Mouse (Mus musculus) midbrain, embryonic 15.5 days (tissue): Measurements from ENCODE around the gene B3galt5. TPM values are rescaled to one million over a fixed set of nuclear protein-coding genes. Genes with fewer than 3 reads are reported as not detected.

Experiments
- ATAC-seq: fragments of 200-750 bp; cut with Nextera tagmentation; replicated peaks from 2 replicates; pipeline ENCODE4 v1.8.0; 2017; ENCODE audit warnings: moderate TSS enrichment
- H3K27ac ChIP-seq: fragments of 300-500 bp; sonication (generic); 2 replicates; pipeline ENCODE4 v1.5.1; 2015; ENCODE audit warnings: mild to moderate bottlenecking, inconsistent platforms
- H3K27me3 ChIP-seq: fragments of 300-500 bp; sonication (generic); replicated peaks from 2 replicates; pipeline ENCODE4 v1.6.1; 2015; ENCODE audit warnings: inconsistent platforms
- H3K36me3 ChIP-seq: fragments of 300-500 bp; sonication (generic); replicated peaks from 2 replicates; pipeline ENCODE4 v1.6.1; 2015; ENCODE audit warnings: inconsistent platforms
- H3K4me1 ChIP-seq: fragments of 300-500 bp; sonication (generic); 2 replicates; pipeline ENCODE4 v1.6.1; 2015; ENCODE audit warnings: inconsistent platforms
- H3K4me2 ChIP-seq: fragments of 300-500 bp; sonication (generic); 2 replicates; pipeline ENCODE4 v1.6.1; 2015; ENCODE audit warnings: inconsistent platforms, mild to moderate bottlenecking, moderate library complexity
- H3K4me3 ChIP-seq: fragments of 300-500 bp; sonication (generic); 2 replicates; pipeline ENCODE4 v1.5.1; 2015; ENCODE audit warnings: mild to moderate bottlenecking, inconsistent platforms
- H3K9ac ChIP-seq: fragments of 300-500 bp; sonication (generic); 2 replicates; pipeline ENCODE4 v1.6.1; 2015; ENCODE audit warnings: mild to moderate bottlenecking, inconsistent platforms
- H3K9me3 ChIP-seq: fragments of 300-500 bp; sonication (generic); 2 replicates; pipeline ENCODE4 v1.6.1; 2016; ENCODE audit warnings: inconsistent platforms
- WGBS: fragments of 180-500 bp; shearing (Covaris S2); methylation state at CpG from one replicate; pipeline ENCODE4 v1.1.7; 2015; ENCODE audit warnings: mixed read lengths; 5-methylcytosine and 5-hydroxymethylcytosine counted together
- polyA plus RNA-seq: library from polyadenylated mRNA; unstranded; fragments of >200 nt; fragmentation: Nextera tagmentation; extraction: Ambion mirVana; gene quantifications from 2 replicates; pipeline ENCODE4 v1.2.1, GENCODE M21; 2015

The B3galt5 gene
- polyA plus RNA-seq = 3.1 and 3.4 TPM in 2 replicates

DNA sequence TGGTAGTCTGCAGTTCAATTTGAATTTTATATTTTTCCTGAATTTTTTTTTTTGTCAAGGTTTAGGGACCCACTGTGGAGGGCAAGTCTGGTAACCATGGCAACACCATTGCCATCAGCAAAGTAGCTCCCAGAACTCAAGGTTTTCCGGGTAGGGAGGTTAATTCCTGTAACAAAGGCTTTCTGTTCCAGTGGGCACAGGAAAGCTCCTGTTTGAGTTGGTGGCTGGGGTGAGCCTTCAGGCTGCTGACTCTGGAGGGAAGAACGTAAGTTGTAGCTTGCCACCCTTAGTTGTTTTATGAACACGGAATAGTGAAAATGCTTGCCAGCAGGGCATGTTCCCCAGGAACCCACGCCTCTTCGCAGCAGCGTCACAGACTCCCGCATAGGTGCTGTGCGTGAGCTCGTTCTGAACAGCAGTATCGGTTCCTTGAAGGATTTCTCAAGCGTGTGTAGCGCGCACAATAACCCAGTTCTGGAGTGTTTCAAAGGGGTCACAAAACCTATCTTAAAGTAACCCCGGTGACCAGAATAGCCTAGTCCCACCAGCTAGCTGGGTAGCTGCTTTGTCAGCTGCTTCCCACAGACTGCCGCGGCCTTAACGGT, at the start of gene B3galt5:
Gene B3galt5 (plus strand): TSS at position 436 of the 605 bp plus-strand sequence.
- Histone ChIP-seq H3K4me1 (peaks cover 10% of the 10 kb centered on the region; the same call in 1 of the 2 replicates), H3K27me3 (no peaks in the 10 kb centered on the region), H3K4me2 (peak within 1 kb of the TSS; percentile 22; the same call in 1 of the 2 replicates), H3K4me3 (no peak within 1 kb of the TSS), H3K27ac (peak within 1 kb of the TSS; percentile 69), H3K36me3 (no peaks in the 10 kb centered on the region), H3K9ac (peak within 1 kb of the TSS; percentile 5; the same call in 1 of the 2 replicates), H3K9me3 (no peaks in the 10 kb centered on the region)
- WGBS = 54% methylated on average over 17 of the region's 17 CpGs
- ATAC-seq = peak; percentile 58

DNA sequence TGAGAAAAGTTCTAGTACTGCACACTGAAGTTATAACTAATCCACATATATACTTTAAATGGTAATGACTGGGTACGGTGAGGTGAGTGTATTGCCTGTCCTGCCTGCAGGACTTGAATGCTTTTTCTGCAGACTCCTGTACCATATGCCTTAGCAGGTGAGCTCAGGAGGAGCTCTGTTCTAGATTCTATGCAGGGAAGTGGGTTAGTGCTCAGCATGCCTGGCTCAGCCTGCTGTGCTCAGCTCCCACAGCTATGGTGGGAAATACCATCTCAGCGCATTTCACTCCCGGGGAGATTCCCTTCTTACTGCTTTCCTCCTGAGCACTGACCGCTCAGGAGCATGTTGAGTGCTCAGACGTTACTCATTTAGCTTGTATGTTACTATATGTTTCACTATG, 48.0 kb upstream of the B3galt5 start:
- no peak overlapping the region for H3K9ac ChIP-seq
- H3K36me3 ChIP-seq = no peaks in the 10 kb centered on the region
- no peak overlapping the region for H3K4me2 ChIP-seq
- peaks cover 11% of the 10 kb centered on the region for H3K4me1 ChIP-seq
- H3K27ac ChIP-seq = no peak overlapping the region
- H3K4me3 ChIP-seq = no peak overlapping the region
- no peak for ATAC-seq
- no peaks in the 10 kb centered on the region for H3K9me3 ChIP-seq
- H3K27me3 ChIP-seq = no peaks in the 10 kb centered on the region
- 88% methylated on average over 5 of the region's 5 CpGs for WGBS

DNA sequence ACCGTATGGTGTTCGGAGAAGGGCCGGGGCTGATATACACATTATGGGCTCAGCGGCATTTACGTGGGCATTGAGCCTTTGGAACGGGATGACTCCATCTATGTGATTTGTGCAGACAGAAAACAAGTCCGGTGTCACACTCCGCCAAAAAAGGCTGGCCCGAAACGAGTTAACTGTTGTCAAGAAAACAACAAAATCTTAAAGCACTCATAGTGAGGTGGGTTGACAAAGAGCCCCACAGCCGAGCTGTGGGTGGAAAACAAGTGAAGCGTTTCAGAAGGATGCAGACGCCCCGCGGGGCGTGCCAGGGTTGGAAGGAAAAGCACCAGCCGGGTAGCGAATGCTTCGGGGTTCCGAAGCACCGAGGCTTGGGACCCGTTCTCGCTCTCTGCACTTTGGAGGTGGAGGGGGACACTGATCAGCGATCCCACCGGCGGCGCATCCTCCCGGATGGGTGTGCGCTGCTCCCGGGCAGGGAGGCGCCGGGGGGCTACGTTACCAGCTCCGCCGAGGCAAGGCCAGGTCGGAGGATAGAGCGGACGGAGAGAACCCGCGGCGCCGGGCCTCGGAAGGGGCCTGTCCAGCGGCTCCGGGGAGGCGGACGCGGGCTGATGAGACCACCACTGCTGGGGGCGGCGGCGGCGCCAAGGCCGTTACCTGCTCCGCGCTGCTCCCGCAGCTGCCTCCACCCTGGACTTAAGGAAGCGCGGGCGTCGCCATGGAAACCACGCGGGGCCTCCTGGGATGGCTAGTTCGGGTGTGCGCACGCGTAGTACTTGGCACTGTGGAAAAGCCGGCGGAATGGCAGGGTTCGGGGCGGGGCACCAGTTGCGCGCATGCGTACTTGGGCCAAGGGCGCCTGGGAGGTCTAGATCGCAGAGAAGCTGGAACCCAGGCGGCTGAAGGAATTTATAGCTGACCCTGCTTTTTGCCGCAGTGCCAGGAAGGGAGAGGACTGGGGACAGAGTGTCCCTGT, 43.8 kb upstream of the B3galt5 start, which contains the start of gene Lca5l:
Gene Lca5l (minus strand): TSS at position 741 of the 976 bp plus-strand sequence.
- Histone ChIP-seq H3K27ac (peak within 1 kb of the TSS; percentile 86), H3K4me3 (peak within 1 kb of the TSS; percentile 82), H3K9me3 (no peaks in the 10 kb centered on the region), H3K27me3 (no peaks in the 10 kb centered on the region), H3K4me1 (peaks cover 12% of the 10 kb centered on the region), H3K9ac (peak within 1 kb of the TSS; percentile 88), H3K36me3 (no peaks in the 10 kb centered on the region), H3K4me2 (peak within 1 kb of the TSS; percentile 67)
- WGBS = under 1% methylated on average over 77 of the region's 77 CpGs
- peak; percentile 99 for ATAC-seq

DNA sequence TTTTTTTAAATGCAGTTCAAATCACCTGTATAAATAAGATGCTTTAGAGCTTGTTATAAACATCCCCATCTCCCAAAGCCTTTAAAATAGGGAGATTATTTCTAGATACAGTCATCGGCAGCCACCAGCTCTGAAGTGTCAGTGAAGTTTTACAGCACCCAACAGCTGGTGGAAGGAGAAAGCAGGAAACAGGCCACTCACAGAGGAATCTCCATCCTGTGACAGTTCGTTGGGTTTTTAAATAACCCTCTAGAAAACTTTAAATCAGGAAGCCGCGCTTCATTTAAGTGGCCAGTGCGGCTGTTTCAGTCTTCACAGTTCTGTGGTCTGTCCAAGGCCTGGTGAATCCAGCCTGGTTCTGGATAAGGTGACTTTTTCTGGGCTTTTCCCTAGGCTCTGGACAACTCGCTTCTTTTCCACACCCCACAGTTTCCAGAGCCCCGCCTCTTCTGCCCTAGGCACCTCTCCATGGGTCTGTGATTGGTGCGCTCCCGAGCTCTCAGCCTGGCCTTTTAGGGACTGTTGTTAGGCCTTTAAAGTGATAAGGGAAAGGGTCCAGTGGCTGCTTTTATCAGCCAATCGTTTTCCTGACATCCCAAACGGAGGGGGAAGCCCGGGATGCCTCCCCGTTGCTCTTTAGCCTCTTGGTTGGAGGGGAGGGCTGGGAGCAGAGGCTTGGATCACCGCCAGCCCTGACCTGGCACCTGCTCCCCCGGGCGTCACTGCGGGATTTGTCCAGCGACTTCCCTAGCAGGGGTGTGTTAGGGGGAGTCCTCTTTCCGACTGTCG, 35.5 kb upstream of the B3galt5 start, which contains the start of gene Sh3bgr:
Gene Sh3bgr (plus strand): TSS at position 538 of the 789 bp plus-strand sequence.
- ATAC-seq = 0 out of 2 replicates have a peak, but pooled peaks have one; percentile 63
- 10% methylated on average over 20 of the region's 20 CpGs for WGBS

DNA sequence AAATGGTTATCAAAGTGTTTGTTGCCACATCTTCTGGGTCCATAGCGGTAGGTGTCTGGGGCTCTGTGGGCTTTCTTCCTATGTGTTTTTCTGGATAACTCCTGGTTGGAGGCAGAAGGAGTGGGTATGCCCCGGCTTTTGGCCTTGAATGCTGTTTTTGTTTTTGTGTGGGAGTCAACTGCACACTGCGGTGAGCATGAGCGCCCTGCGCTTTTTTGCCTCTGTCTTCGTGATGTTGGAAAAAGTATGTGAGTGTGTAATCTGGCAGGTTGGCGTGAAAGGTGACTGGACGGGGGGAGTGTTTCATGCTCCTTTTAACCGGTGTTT, 34.9 kb upstream of the B3galt5 start:
- no peak for ATAC-seq
- 34% methylated on average over 9 of the region's 9 CpGs for WGBS
- Histone ChIP-seq H3K4me3 (peak overlapping the region; percentile 24), H3K9ac (no peak overlapping the region), H3K27me3 (no peaks in the 10 kb centered on the region), H3K9me3 (no peaks in the 10 kb centered on the region), H3K4me2 (peak overlapping the region; percentile 50), H3K36me3 (no peaks in the 10 kb centered on the region), H3K4me1 (peaks cover 7% of the 10 kb centered on the region), H3K27ac (no peak overlapping the region)

More for the DNA sequence above, 35.5 kb upstream of the B3galt5 start, which contains the start of gene Sh3bgr:
- H3K4me3 ChIP-seq = peak within 1 kb of the TSS; percentile 24
- H3K36me3 ChIP-seq = no peaks in the 10 kb centered on the region
- H3K9me3 ChIP-seq = no peaks in the 10 kb centered on the region
- H3K4me2 ChIP-seq = peak within 1 kb of the TSS; percentile 50
- H3K27ac ChIP-seq = no peak within 1 kb of the TSS
- peaks cover 7% of the 10 kb centered on the region for H3K4me1 ChIP-seq
- H3K27me3 ChIP-seq = no peaks in the 10 kb centered on the region
- no peak within 1 kb of the TSS for H3K9ac ChIP-seq

DNA sequence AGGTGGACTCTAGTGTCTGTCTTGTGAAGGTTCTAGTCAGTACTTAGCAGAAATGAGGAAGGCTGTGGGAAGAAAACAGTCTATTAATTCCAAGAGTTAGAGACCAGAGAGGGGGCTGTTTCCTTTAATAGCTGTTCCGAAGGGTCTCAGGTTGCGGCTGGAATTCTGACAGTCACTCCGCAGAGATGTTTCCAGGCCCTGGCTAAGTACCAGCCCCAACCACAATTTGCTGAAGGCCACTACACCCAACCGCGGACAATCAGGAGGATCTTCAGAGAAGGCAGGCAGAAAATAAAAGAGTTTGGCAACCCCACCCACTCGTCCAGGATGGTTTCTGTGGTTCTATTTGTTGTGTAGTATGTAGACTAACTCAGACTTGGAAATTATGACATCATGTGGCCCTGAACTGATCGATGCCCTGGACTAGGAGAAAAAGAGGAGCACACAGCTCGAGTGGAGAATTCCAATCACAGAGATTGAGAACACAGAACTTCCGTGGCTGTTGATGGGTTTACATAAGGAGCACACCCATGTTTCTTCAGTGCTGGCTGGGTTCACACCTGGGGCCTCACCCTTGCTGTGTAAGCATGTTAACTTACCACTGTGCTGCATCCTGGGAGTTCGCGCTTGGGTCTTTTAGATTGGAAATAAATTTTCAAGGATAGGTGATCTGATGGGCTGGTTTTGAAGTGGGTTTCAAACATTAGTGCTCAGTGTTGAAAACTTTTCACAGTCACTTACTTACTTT, 33.9 kb upstream of the B3galt5 start:
- H3K9me3 ChIP-seq = no peaks in the 10 kb centered on the region
- H3K4me3 ChIP-seq = no peak overlapping the region
- H3K27ac ChIP-seq = no peak overlapping the region
- peaks cover 7% of the 10 kb centered on the region for H3K4me1 ChIP-seq
- no peak overlapping the region for H3K4me2 ChIP-seq
- ATAC-seq = no peak
- no peak overlapping the region for H3K9ac ChIP-seq
- H3K36me3 ChIP-seq = no peaks in the 10 kb centered on the region
- WGBS = 83% methylated on average over 11 of the region's 11 CpGs
- no peaks in the 10 kb centered on the region for H3K27me3 ChIP-seq

DNA sequence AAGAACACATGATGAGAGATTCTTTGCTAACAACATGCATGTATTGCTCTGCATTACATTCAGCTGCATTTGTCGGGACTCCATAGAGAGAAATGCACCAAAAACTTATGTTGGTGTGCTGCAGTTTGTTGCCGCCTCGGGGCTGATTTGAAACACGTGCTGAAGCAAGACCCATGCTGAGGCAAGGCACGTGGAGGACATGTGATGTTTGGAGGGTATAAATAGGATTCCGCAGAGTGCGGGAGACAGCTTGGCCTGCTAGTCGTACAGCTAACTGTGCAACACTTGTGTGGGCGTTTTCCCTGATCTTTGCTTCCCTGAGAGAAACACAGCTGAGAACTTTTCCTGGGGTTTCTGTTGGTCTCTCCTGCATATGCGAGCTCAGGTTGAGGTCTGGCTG, 25.8 kb upstream of the B3galt5 start:
- H3K27me3 ChIP-seq = no peaks in the 10 kb centered on the region
- H3K36me3 ChIP-seq = no peaks in the 10 kb centered on the region
- no peaks in the 10 kb centered on the region for H3K4me1 ChIP-seq
- 85% methylated on average over 10 of the region's 10 CpGs for WGBS
- no peak overlapping the region for H3K4me3 ChIP-seq
- no peaks in the 10 kb centered on the region for H3K9me3 ChIP-seq
- no peak overlapping the region for H3K4me2 ChIP-seq
- H3K27ac ChIP-seq = no peak overlapping the region
- no peak for ATAC-seq
- H3K9ac ChIP-seq = no peak overlapping the region

DNA sequence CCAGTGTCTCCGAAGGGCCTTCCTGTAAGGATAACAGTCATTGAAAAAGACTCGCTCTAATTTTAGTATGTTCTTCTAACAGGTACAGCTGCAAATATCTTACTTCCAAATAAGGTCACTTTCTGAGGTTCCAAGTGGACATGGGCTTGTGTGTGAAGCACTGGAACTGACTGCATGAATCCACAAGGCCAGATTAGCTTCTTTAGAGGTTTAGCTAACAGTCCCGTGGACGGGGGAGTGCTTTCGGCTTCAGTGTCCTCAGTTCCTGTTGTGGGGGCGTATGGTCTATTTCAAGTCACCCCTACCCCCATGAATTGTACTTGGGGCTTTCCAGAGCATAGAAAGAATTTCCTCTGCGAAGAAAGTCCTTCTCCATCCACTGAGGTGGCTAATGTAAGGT, 24.7 kb upstream of the B3galt5 start:
- 87% methylated on average over 7 of the region's 7 CpGs for WGBS
- no peak for ATAC-seq
- Histone ChIP-seq H3K27ac (no peak overlapping the region), H3K4me2 (no peak overlapping the region), H3K36me3 (no peaks in the 10 kb centered on the region), H3K9ac (no peak overlapping the region), H3K27me3 (no peaks in the 10 kb centered on the region), H3K4me3 (no peak overlapping the region), H3K9me3 (no peaks in the 10 kb centered on the region), H3K4me1 (no peaks in the 10 kb centered on the region)

DNA sequence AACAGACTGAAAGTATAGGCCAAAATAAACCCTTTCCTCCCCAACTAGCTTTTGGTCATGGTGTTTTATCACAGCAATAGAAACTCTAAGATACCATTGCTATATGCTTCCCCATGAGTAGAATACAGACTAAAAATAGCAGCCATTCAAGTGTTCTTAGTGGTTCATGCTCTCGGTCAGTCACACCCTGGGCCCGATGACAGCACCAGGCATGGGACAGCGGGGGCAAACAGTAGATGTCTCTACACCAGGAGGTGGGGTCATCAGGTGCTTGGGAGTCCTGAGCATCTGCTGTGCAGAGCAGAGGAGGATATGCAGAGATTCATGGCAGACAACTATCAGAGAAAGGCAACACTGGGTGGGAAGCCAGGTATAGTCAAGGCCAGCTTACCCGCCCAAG, 22.6 kb upstream of the B3galt5 start:
- no peaks in the 10 kb centered on the region for H3K4me1 ChIP-seq
- H3K4me3 ChIP-seq = no peak overlapping the region
- WGBS = 93% methylated on average over 4 of the region's 4 CpGs
- no peaks in the 10 kb centered on the region for H3K27me3 ChIP-seq
- ATAC-seq = no peak
- no peaks in the 10 kb centered on the region for H3K36me3 ChIP-seq
- no peak overlapping the region for H3K9ac ChIP-seq
- no peak overlapping the region for H3K4me2 ChIP-seq
- no peaks in the 10 kb centered on the region for H3K9me3 ChIP-seq
- H3K27ac ChIP-seq = no peak overlapping the region

DNA sequence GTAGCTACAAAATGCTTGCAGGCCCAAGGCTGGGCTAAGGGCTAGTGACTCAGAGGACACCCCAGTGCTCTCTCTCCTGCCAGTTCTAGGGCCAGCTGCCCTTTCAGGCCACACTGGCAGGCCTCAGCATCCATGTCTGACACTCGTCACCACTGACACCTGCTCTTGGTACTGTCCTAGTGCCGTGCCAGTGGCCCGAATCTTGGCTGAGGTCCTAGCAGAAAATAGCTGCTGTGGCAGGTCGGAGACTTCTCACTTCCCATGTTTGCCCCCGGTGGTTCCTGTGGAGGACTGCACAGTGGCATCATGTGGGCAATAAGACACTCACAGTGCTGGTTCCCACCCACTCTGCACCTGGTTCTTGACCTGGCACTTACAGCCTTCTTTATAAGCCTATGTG, 14.1 kb upstream of the B3galt5 start:
- Histone ChIP-seq H3K27me3 (no peaks in the 10 kb centered on the region), H3K4me1 (no peaks in the 10 kb centered on the region), H3K36me3 (no peaks in the 10 kb centered on the region), H3K4me3 (no peak overlapping the region), H3K9ac (no peak overlapping the region), H3K9me3 (no peaks in the 10 kb centered on the region), H3K27ac (no peak overlapping the region), H3K4me2 (no peak overlapping the region)
- WGBS = 79% methylated on average over 5 of the region's 5 CpGs
- ATAC-seq = no peak

DNA sequence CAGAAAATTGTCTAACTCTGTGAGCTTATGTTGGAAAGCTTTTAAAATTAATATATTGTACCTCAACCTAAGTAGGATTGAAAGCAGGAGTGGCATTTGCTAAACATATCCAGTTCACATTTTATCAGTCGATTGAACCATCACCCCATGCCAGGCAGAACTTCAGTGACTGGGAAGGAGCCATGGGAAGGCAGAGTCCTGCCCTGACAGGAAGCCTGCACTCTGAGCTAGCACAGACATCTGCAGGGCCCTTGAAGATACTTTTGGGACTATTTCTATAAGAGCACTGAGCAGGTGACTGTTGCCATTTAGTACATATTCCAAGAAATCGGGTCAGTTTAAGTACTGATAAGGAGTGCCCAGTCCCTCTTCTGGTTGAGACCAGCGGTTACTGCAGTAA, 13.6 kb upstream of the B3galt5 start:
- Histone ChIP-seq H3K4me3 (no peak overlapping the region), H3K9me3 (no peaks in the 10 kb centered on the region), H3K27me3 (no peaks in the 10 kb centered on the region), H3K27ac (no peak overlapping the region), H3K9ac (no peak overlapping the region), H3K4me1 (no peaks in the 10 kb centered on the region), H3K36me3 (no peaks in the 10 kb centered on the region), H3K4me2 (no peak overlapping the region)
- whole genome bisulfite sequencing = 84% methylated on average over 3 of the region's 3 CpGs
- no peak for ATAC-seq
